Mouse (Mus musculus): ENCODE data around the gene Spata1.

- TF ChIP-seq CTCF (conservative IDR thresholded peaks at IDR 0.05; ENCODE audit: insufficient read depth, insufficient read length, low read depth, low read length) (peak; percentile 54), POLR2A (IDR thresholded peaks at IDR 0.05; ENCODE audit: low read depth, low read length) (no peak)
These were observed 75.8 kb downstream of the Spata1 start for GRCm38 (mm10) chr3:146423710-146424109.

Measured in kidney, adult 2 months (tissue).